Mouse (Mus musculus) adrenal gland, adult 18-20 months (tissue): ENCODE measurements around the gene Lefty1. TPM values are rescaled to one million over a fixed set of nuclear protein-coding genes. Genes with fewer than 3 reads are reported as not detected.
A peak's percentile ranks its signal among the peaks of the same experiment; 100 is the strongest.
"Not testable (repeated sequence)": the region's sequence is repeated elsewhere in the genome, so short reads cannot be mapped to it uniquely, and the experiment has no call there.

Experiments used
- DNase-seq, 2 experiments: peaks; one replicate each; pipeline ENCODE4 v3.0.0; 2021 to 2022; ENCODE audit warnings: low spot score in 2 of 2
- total RNA-seq, 2 experiments: library from RNA; stranded (reverse); gene quantifications; 1 replicate in 1 of 2; 2 replicates in 1 of 2; pipeline ENCODE4 v1.2.3; 2021

Gene Lefty1
- total RNA-seq, 2 experiments from 2014 or later, result 3.3 to 5.7 TPM

GRCm38 (mm10) chr1:180952085-180952746, 17.4 kb downstream of the Lefty1 start:
- DNase-seq, result no peak

- DNase-seq, result no peak
Measured at GRCm38 (mm10) chr1:180952808-180953207, 18.0 kb downstream of the Lefty1 start.

GRCm38 (mm10) chr1:180956401-180956800, 21.6 kb downstream of the Lefty1 start:
- DNase-seq, result no peak

- DNase-seq, result peak in 1 of 2 experiments; percentile 46
Measured at GRCm38 (mm10) chr1:180956973-180957381, 22.2 kb downstream of the Lefty1 start.

- DNase-seq, result no peak
Measured at GRCm38 (mm10) chr1:180957989-180958388, 23.2 kb downstream of the Lefty1 start.

- no peak for DNase-seq
Measured at GRCm38 (mm10) chr1:180958797-180959196, 24.0 kb downstream of the Lefty1 start.

GRCm38 (mm10) chr1:180965786-180966185, 31.0 kb downstream of the Lefty1 start:
- DNase-seq, result no peak

GRCm38 (mm10) chr1:180966542-180966941, 31.7 kb downstream of the Lefty1 start:
- DNase-seq, result peak in 1 of 2 experiments; percentile 31

- DNase-seq, result no peak
Measured at GRCm38 (mm10) chr1:180967261-180967660, 32.4 kb downstream of the Lefty1 start.

- DNase-seq, result peak in 1 of 2 experiments; percentile 17
Measured at GRCm38 (mm10) chr1:180972941-180973340, 38.1 kb downstream of the Lefty1 start.

- no peak for DNase-seq
Measured at GRCm38 (mm10) chr1:180974126-180974746, 39.4 kb downstream of the Lefty1 start.

GRCm38 (mm10) chr1:180976110-180976679, 41.4 kb downstream of the Lefty1 start:
- peak in 1 of 2 experiments; percentile 50 for DNase-seq

GRCm38 (mm10) chr1:180979484-180980251, 44.8 kb downstream of the Lefty1 start:
- no peak for DNase-seq

- DNase-seq, result no peak
Measured at GRCm38 (mm10) chr1:180980464-180980863, 45.6 kb downstream of the Lefty1 start.

GRCm38 (mm10) chr1:180981298-180982046, 46.6 kb downstream of the Lefty1 start:
- not testable (repeated sequence) for DNase-seq

- DNase-seq, result no peak
Measured at GRCm38 (mm10) chr1:180986701-180987100, 51.9 kb downstream of the Lefty1 start.

GRCm38 (mm10) chr1:180987759-180988158, 52.9 kb downstream of the Lefty1 start:
- peak; percentile 79 to 82 for DNase-seq
